Mouse (Mus musculus) neutrophil, adult 83 days (primary cell): ENCODE results near the gene Tmem144. TPM values are rescaled to one million over a fixed set of nuclear protein-coding genes. Genes with fewer than 3 reads are reported as not detected.

ENCODE experiments used
- total RNA-seq, 2 experiments: library from RNA; stranded (reverse); gene quantifications; one replicate each; pipeline ENCODE4 v1.2.4; 2023

Tmem144 gene
- 1 to 10 TPM in 1 of 2 experiments, under 1 TPM in 1; 0.90 to 1.7 TPM for total RNA-seq

GRCm38 (mm10) chr3:79852654-79853166 lies at the start of gene Tmem144:
Tmem144 (minus strand) TSS chr3:79852773.

GRCm38 (mm10) chr3:79884305-79884704 lies 31.7 kb upstream of the Tmem144 start, which contains the start of gene Fam198b:
Fam198b (plus strand) TSS chr3:79884533.

Other genes starting within 250 kb of the Tmem144 start
- gene 4930579G24Rik, start 223.7 kb downstream of the Tmem144 start, total RNA-seq = 1 to 10 TPM; 9.6 to 9.7 TPM
- gene Etfdh, start 223.3 kb downstream of the Tmem144 start, total RNA-seq = 10 to 100 TPM; 20.4 to 22.1 TPM
- not detected for gene Rxfp1, start 114.9 kb downstream of the Tmem144 start, total RNA-seq
- not detected for gene Fam198b, start 31.8 kb upstream of the Tmem144 start, total RNA-seq